Mouse (Mus musculus) thymus, adult 2 months (tissue): Measurements from ENCODE around the gene Plgrkt. TPM values are rescaled to one million over a fixed set of nuclear protein-coding genes. Genes with fewer than 3 reads are reported as not detected.

Source experiments
- DNase-seq: peaks from one replicate; pipeline ENCODE4 v3.0.0; 2021
- H3K27ac ChIP-seq: fragments of 200-500 bp; 2 replicates; pipeline ENCODE4 v1.5.1; 2012; ENCODE audit warnings: low read length, control low read depth; ENCODE audit not compliant: control insufficient read depth, insufficient read depth
- H3K27me3 ChIP-seq: fragments of 200-500 bp; 2 replicates; pipeline ENCODE4 v1.6.1; 2012; ENCODE audit warnings: mild to moderate bottlenecking, low read length, moderate library complexity, mixed read lengths; ENCODE audit not compliant: control insufficient read depth, insufficient read depth
- H3K36me3 ChIP-seq: fragments of 200-500 bp; 2 replicates; pipeline ENCODE4 v1.6.1; 2012; ENCODE audit warnings: mild to moderate bottlenecking, low read length, moderate library complexity; ENCODE audit not compliant: control insufficient read depth, insufficient read depth
- H3K4me1 ChIP-seq: fragments of 200-500 bp; replicated peaks from 2 replicates; pipeline ENCODE4 v1.6.1; 2012; ENCODE audit warnings: low read length; ENCODE audit not compliant: control insufficient read depth, insufficient read depth
- H3K4me3 ChIP-seq: fragments of 200-500 bp; 2 replicates; pipeline ENCODE4 v1.5.1; 2012; ENCODE audit warnings: mild to moderate bottlenecking, low read length, control low read depth, moderate library complexity; ENCODE audit not compliant: control insufficient read depth, insufficient read depth
- CTCF ChIP-seq: fragments of 200-500 bp; IDR thresholded peaks from 2 replicates; pipeline ENCODE4 v1.5.1; 2012; ENCODE audit warnings: mild to moderate bottlenecking, control low read depth, low read length, moderate library complexity, borderline replicate concordance; ENCODE audit not compliant: control insufficient read depth, poor library complexity, insufficient read depth; ENCODE audit errors: extremely low read depth
- POLR2A ChIP-seq: fragments of 200-500 bp; IDR thresholded peaks from 2 replicates; pipeline ENCODE4 v1.6.1; 2012; ENCODE audit warnings: mild to moderate bottlenecking, low read length, control low read depth, moderate library complexity; ENCODE audit not compliant: control insufficient read depth, poor library complexity, insufficient read depth; ENCODE audit errors: extremely low read depth
- WGBS: fragments of 180-500 bp; shearing (Covaris S2); methylation state at CpG from one replicate; pipeline ENCODE4 v1.1.7; 2018; 5-methylcytosine and 5-hydroxymethylcytosine counted together
- polyA plus RNA-seq: library from polyadenylated mRNA; depleted of rRNA; stranded (reverse); fragments of >200 nt; gene quantifications from 2 replicates; pipeline ENCODE4 v1.2.3, GENCODE M21; 2012

The Plgrkt gene
- polyA plus RNA-seq, 1 experiment = 144 TPM

DNA sequence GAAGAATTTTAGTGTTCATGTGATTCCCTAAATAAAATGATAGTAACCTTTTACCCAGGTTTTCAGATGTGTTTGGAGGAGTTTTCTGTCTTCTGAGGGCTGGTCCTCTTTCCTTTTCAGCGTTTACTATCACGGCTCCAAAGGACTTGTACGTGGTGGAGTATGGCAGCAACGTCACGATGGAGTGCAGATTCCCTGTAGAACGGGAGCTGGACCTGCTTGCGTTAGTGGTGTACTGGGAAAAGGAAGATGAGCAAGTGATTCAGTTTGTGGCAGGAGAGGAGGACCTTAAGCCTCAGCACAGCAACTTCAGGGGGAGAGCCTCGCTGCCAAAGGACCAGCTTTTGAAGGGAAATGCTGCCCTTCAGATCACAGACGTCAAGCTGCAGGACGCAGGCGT is 6.2 kb upstream of the Plgrkt start:
- DNase-seq = no peak
- Histone ChIP-seq H3K27ac (no peak overlapping the region), H3K36me3 (peaks cover 18% of the 10 kb centered on the region; the same call in 1 of the 2 replicates), H3K4me3 (no peak overlapping the region), H3K4me1 (peaks cover 4% of the 10 kb centered on the region), H3K27me3 (no peaks in the 10 kb centered on the region)
- WGBS = 90% methylated on average over 11 of the region's 11 CpGs
- TF ChIP-seq CTCF (no peak), POLR2A (no peak)

GRCm38 (mm10) chr19:29372621-29373020 is 5.4 kb upstream of the Plgrkt start:
- 72% methylated on average over 3 of the region's 3 CpGs for WGBS
- H3K36me3 ChIP-seq = peaks cover 18% of the 10 kb centered on the region; the same call in 1 of the 2 replicates
- no peak for DNase-seq
- peaks cover 4% of the 10 kb centered on the region for H3K4me1 ChIP-seq
- TF ChIP-seq POLR2A (no peak), CTCF (no peak)
- peak overlapping the region; percentile 46; the same call in 1 of the 2 replicates for H3K27ac ChIP-seq
- no peak overlapping the region for H3K4me3 ChIP-seq
- no peaks in the 10 kb centered on the region for H3K27me3 ChIP-seq

- WGBS = 9% methylated on average over 4 of the region's 4 CpGs
- peaks cover 7% of the 10 kb centered on the region for H3K4me1 ChIP-seq
- H3K4me3 ChIP-seq = no peak overlapping the region
- peaks cover 14% of the 10 kb centered on the region; the same call in 1 of the 2 replicates for H3K36me3 ChIP-seq
- H3K27me3 ChIP-seq = no peaks in the 10 kb centered on the region
- no peak for DNase-seq
- TF ChIP-seq POLR2A (no peak), CTCF (no peak)
- H3K27ac ChIP-seq = peak overlapping the region; percentile 53
These were observed 4.9 kb upstream of the Plgrkt start for GRCm38 (mm10) chr19:29372138-29372537.

- Histone ChIP-seq H3K27me3 (no peaks in the 10 kb centered on the region), H3K4me3 (peak overlapping the region; percentile 39), H3K36me3 (peaks cover 8% of the 10 kb centered on the region; the same call in 1 of the 2 replicates), H3K4me1 (peaks cover 8% of the 10 kb centered on the region), H3K27ac (peak overlapping the region; percentile 66)
- 31% methylated on average over 18 of the region's 18 CpGs for WGBS
- TF ChIP-seq CTCF = no peak
- no peak for TF ChIP-seq POLR2A
- no peak for DNase-seq
These were observed 4.3 kb upstream of the Plgrkt start for GRCm38 (mm10) chr19:29371284-29372081.

DNA sequence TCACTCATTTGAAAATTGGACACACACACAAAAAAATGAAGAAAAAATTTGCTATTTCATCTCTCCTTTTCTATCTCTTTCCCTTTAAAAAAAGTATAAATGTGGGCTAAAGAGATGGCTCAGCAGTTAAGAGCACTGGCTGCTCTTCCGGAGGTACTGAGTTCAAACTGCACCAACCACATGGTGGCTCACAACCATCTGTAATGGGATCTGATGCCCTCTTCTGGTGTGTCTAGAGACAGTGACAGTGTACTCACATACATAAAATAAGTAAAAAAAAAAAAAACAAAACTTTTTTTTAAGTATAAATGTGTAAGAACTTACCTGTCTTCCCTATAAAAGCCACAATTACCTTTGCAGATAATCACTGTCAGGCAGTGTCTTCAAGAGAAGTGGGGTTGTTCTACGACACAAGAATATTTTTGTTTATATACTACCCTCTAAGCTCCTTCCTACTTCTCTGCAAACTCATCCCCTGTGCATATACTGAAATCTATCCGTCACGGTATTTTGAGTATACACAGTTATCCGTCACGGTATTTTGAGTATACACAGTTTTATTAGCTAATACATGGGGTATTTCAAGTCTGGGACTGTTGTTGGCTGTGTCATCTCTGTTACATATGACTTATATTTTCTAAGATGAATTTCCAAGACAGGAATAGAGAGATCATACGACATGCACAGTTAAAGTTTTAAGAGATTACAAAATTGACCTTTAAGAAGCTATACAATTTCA is 3.5 kb upstream of the Plgrkt start:
- 87% methylated on average over 7 of the region's 7 CpGs for WGBS
- H3K27me3 ChIP-seq = no peaks in the 10 kb centered on the region
- TF ChIP-seq CTCF (no peak), POLR2A (no peak)
- H3K27ac ChIP-seq = no peak overlapping the region
- peaks cover 11% of the 10 kb centered on the region for H3K4me1 ChIP-seq
- no peak for DNase-seq
- H3K36me3 ChIP-seq = peaks cover 5% of the 10 kb centered on the region; the same call in 1 of the 2 replicates
- H3K4me3 ChIP-seq = no peak overlapping the region

DNA sequence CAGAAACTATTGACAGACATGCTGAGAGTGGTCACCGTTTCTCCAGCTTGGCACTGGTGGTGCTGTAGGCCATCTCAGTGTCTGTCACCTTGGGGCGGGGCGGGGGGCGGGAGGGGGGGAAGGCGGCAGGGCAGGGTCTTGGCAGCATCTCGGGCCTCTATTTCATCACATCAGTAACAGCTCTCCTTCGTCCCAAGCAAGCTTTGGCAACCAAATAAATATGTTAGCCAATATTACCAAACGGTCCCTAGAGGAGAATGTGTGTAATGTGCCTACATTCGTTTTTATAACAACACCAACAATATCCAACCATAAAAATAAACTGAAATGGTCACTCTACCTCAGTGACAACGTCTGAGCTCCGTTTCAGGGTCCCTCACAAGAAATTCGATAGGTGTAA is 2.9 kb upstream of the Plgrkt start:
- H3K4me1 ChIP-seq = peaks cover 12% of the 10 kb centered on the region
- WGBS = 81% methylated on average over 12 of the region's 12 CpGs

More for the DNA sequence above, 2.9 kb upstream of the Plgrkt start:
- no peak for DNase-seq
- H3K36me3 ChIP-seq = 0 out of 2 replicates have a peak, but pooled peaks cover 3% of the 10 kb centered on the region
- H3K27ac ChIP-seq = no peak overlapping the region
- H3K4me3 ChIP-seq = no peak overlapping the region
- H3K27me3 ChIP-seq = no peaks in the 10 kb centered on the region
- no peak for TF ChIP-seq CTCF
- no peak for TF ChIP-seq POLR2A
